In the genomic region with DNA sequence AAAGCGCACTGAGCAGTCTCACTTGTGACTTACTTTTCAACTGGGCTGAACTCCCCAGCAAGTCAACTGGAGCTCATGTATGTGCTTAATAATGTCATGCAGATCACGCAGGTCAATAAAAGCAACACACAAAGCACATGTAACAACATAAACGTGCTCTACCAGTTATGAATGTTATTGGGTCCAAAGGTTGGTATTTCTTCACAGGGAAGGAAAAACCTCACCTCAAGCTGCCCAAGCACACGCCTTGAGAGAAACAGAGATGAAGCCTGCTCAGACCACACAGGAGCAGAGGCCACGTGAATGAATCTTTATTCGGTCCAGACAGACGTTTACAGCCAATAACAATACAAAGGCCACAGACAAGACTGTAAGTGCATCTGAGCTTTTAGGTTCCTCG, we compare ENCODE assay signal across 8 mouse cellular contexts. TPM values are rescaled to one million over a fixed set of nuclear protein-coding genes. Genes with fewer than 3 reads are reported as not detected.
DNase-seq lines count a peak whose midpoint lies in the region; ATAC-seq and TF ChIP-seq lines count a peak whose summit lies in the region.
"Not testable (repeated sequence)": the region's sequence is repeated elsewhere in the genome, so short reads cannot be mapped to it uniquely, and the experiment has no call there.

No protein-coding gene starts in this region.

- not testable (repeated sequence) for H3K4me1 ChIP-seq in heart, embryonic 10.5 days; heart, embryonic 15.5 days (replicated peaks); heart, postnatal 0 days (ENCODE audit: control insufficient read depth, insufficient read depth); intestine, embryonic 16.5 days (ENCODE audit: control insufficient read depth, insufficient read depth, low read length); stomach, postnatal 0 days (replicated peaks; ENCODE audit: control insufficient read depth, insufficient read depth)
- peaks cover 22% of the 10 kb centered on the region for H3K4me1 ChIP-seq in liver, embryonic 12.5 days

- 90% methylated on average over 8 of the region's 8 CpGs for WGBS in heart, embryonic 10.5 days
- 89% methylated on average over 8 of the region's 8 CpGs for WGBS in heart, embryonic 15.5 days
- 79% methylated on average over 8 of the region's 8 CpGs for WGBS in heart, postnatal 0 days
- WGBS in intestine, embryonic 16.5 days, result 74% methylated on average over 8 of the region's 8 CpGs
- 38% methylated on average over 8 of the region's 8 CpGs for WGBS in large intestine, adult 2 months
- 90% methylated on average over 8 of the region's 8 CpGs for WGBS in liver, embryonic 12.5 days (ENCODE audit: insufficient replicate concordance)
- WGBS in stomach, postnatal 0 days, result 85% methylated on average over 8 of the region's 8 CpGs

- not testable (repeated sequence) for H3K9me3 ChIP-seq in heart, embryonic 10.5 days; heart, embryonic 15.5 days (replicated peaks); heart, postnatal 0 days (replicated peaks; ENCODE audit: control insufficient read depth, low read length); intestine, embryonic 16.5 days (ENCODE audit: control insufficient read depth, low read length); stomach, postnatal 0 days (ENCODE audit: control insufficient read depth, low read length)
- peaks cover 11% of the 10 kb centered on the region; the same call in 1 of the 2 replicates for H3K9me3 ChIP-seq in liver, embryonic 12.5 days (replicated peaks)

- H3K36me3 ChIP-seq in heart, embryonic 10.5 days, result peaks cover 59% of the 10 kb centered on the region
- H3K36me3 ChIP-seq in heart, embryonic 15.5 days, result peaks cover 44% of the 10 kb centered on the region
- peaks cover 53% of the 10 kb centered on the region for H3K36me3 ChIP-seq in heart, postnatal 0 days (replicated peaks; ENCODE audit: control insufficient read depth, insufficient read depth, low read length)
- H3K36me3 ChIP-seq in intestine, embryonic 16.5 days (ENCODE audit: control insufficient read depth, insufficient read depth, low read length), result peaks cover 28% of the 10 kb centered on the region
- H3K36me3 ChIP-seq in liver, embryonic 12.5 days, result peaks cover 82% of the 10 kb centered on the region
- peaks cover 21% of the 10 kb centered on the region for H3K36me3 ChIP-seq in stomach, postnatal 0 days (ENCODE audit: control insufficient read depth, insufficient read depth, low read length)

- DNase-seq in gastrocnemius, adult 2 months; heart, postnatal 0 days (ENCODE audit: low spot score); stomach, postnatal 0 days (ENCODE audit: low spot score): not testable (repeated sequence)
- peak; percentile 55 for DNase-seq in heart, embryonic 10.5 days (ENCODE audit: low spot score)
- DNase-seq in large intestine, adult 2 months (ENCODE audit: low read depth, low spot score), result peak; percentile 57

- H3K4me3 ChIP-seq in gastrocnemius, adult 2 months; heart, embryonic 10.5 days; heart, embryonic 15.5 days; heart, postnatal 0 days (ENCODE audit: low read depth, low read length); intestine, embryonic 16.5 days (ENCODE audit: low read length); liver, embryonic 12.5 days; stomach, postnatal 0 days (ENCODE audit: low read depth, low read length): not testable (repeated sequence)

- H3K4me2 ChIP-seq in heart, embryonic 15.5 days; heart, postnatal 0 days (ENCODE audit: low read depth, low read length); intestine, embryonic 16.5 days (ENCODE audit: low read depth, low read length); liver, embryonic 12.5 days; stomach, postnatal 0 days (replicated peaks; ENCODE audit: low read depth): not testable (repeated sequence)

- TF ChIP-seq EP300 in heart, postnatal 0 days (IDR thresholded peaks at IDR 0.05; ENCODE audit: low read depth); stomach, postnatal 0 days (optimal IDR thresholded peaks at IDR 0.05): not testable (repeated sequence)

- H3K9ac ChIP-seq in heart, embryonic 15.5 days; heart, postnatal 0 days (replicated peaks; ENCODE audit: low read depth, low read length); intestine, embryonic 16.5 days (ENCODE audit: low read depth, low read length); liver, embryonic 12.5 days; stomach, postnatal 0 days (ENCODE audit: low read length): not testable (repeated sequence)

- peak overlapping the region; percentile 91 for H3K27ac ChIP-seq in gastrocnemius, adult 2 months
- not testable (repeated sequence) for H3K27ac ChIP-seq in heart, embryonic 10.5 days; intestine, embryonic 16.5 days (ENCODE audit: low read length); stomach, postnatal 0 days (replicated peaks)
- H3K27ac ChIP-seq in heart, embryonic 15.5 days, result peak overlapping the region; percentile 69
- H3K27ac ChIP-seq in heart, postnatal 0 days (ENCODE audit: low read depth), result peak overlapping the region; percentile 87
- H3K27ac ChIP-seq in liver, embryonic 12.5 days, result 0 out of 2 replicates have a peak overlapping the region, but pooled peaks have one; percentile 28

- not testable (repeated sequence) for H3K27me3 ChIP-seq in heart, embryonic 10.5 days (ENCODE audit: insufficient read depth, poor library complexity, severe bottlenecking); heart, embryonic 15.5 days; heart, postnatal 0 days (ENCODE audit: control insufficient read depth, insufficient read depth, low read length); intestine, embryonic 16.5 days (replicated peaks; ENCODE audit: control insufficient read depth, insufficient read depth, low read length); liver, embryonic 12.5 days (replicated peaks); stomach, postnatal 0 days (ENCODE audit: control insufficient read depth, insufficient read depth, low read length)

- not testable (repeated sequence) for ATAC-seq in heart, embryonic 15.5 days (replicated peaks; ENCODE audit: insufficient number of reproducible peaks, insufficient read depth, low FRiP score, low read depth); heart, postnatal 0 days (ENCODE audit: insufficient read depth, low read depth); liver, embryonic 12.5 days
- peak; percentile 92 for ATAC-seq in intestine, embryonic 16.5 days
- ATAC-seq in stomach, postnatal 0 days (ENCODE audit: low FRiP score, low TSS enrichment), result peak; percentile 86

- intact Hi-C loops in gastrocnemius, adult 2 months (cut with DNase I), result loop anchor here (5.0 kb wide), 1 partner anchor 91 kb away; the partner anchor contains the start of gene Dennd4c

- TF ChIP-seq CTCF in gastrocnemius, adult 2 months (IDR thresholded peaks at IDR 0.05); heart, postnatal 0 days (IDR thresholded peaks at IDR 0.05; ENCODE audit: low read depth); stomach, postnatal 0 days (IDR thresholded peaks at IDR 0.05; ENCODE audit: low read depth): not testable (repeated sequence)

RNA-seq across cellular contexts. Expression of gene Plin2, which starts 13.4 kb away (rescaled TPM):
- 10 to 100 TPM; 32.4 to 60.2 TPM for total RNA-seq in gastrocnemius, adult 2 months (2021)
- polyA plus RNA-seq in heart, embryonic 10.5 days (2016; fragmentation: Nextera tagmentation; extraction: Ambion mirVana), result 74.0 and 90.7 TPM in 2 replicates
- 62.8 and 71.7 TPM in 2 replicates for polyA plus RNA-seq in heart, embryonic 15.5 days (2015; fragmentation: Nextera tagmentation; extraction: Ambion mirVana)
- total RNA-seq in heart, postnatal 0 days (2014; rRNA removed; ENCODE audit: low replicate concordance), result 82.6 and 92.3 TPM in 2 replicates
- 63.9 and 76.3 TPM in 2 replicates for polyA plus RNA-seq in heart, postnatal 0 days (2015; fragmentation: Nextera tagmentation; extraction: Ambion mirVana)
- polyA plus RNA-seq in intestine, embryonic 16.5 days (2015; fragmentation: Nextera tagmentation; extraction: Ambion mirVana), result 248 and 316 TPM in 2 replicates
- 74.8 and 99.5 TPM in 2 replicates for polyA plus RNA-seq in large intestine, adult 2 months (2012; rRNA removed)
- polyA plus RNA-seq in liver, embryonic 12.5 days (2016; fragmentation: Nextera tagmentation; extraction: Ambion mirVana), result 129 and 134 TPM in 2 replicates
- polyA plus RNA-seq in stomach, postnatal 0 days (2015; fragmentation: Nextera tagmentation; extraction: Ambion mirVana), result 50.7 and 57.8 TPM in 2 replicates

RNA-seq across cellular contexts. Expression of gene Haus6, which starts 44.6 kb away (rescaled TPM):
- total RNA-seq in gastrocnemius, adult 2 months (2021), result 1 to 10 TPM; 5.0 to 5.3 TPM
- polyA plus RNA-seq in heart, embryonic 10.5 days (2016; fragmentation: Nextera tagmentation; extraction: Ambion mirVana), result 17.3 and 21.2 TPM in 2 replicates
- polyA plus RNA-seq in heart, embryonic 15.5 days (2015; fragmentation: Nextera tagmentation; extraction: Ambion mirVana), result 7.6 and 9.2 TPM in 2 replicates
- total RNA-seq in heart, postnatal 0 days (2014; rRNA removed; ENCODE audit: low replicate concordance), result 2.9 and 6.5 TPM in 2 replicates
- 3.8 and 4.5 TPM in 2 replicates for polyA plus RNA-seq in heart, postnatal 0 days (2015; fragmentation: Nextera tagmentation; extraction: Ambion mirVana)
- 9.2 and 10.1 TPM in 2 replicates for polyA plus RNA-seq in intestine, embryonic 16.5 days (2015; fragmentation: Nextera tagmentation; extraction: Ambion mirVana)
- polyA plus RNA-seq in large intestine, adult 2 months (2012; rRNA removed), result 2.6 and 2.8 TPM in 2 replicates
- 20.4 and 21.2 TPM in 2 replicates for polyA plus RNA-seq in liver, embryonic 12.5 days (2016; fragmentation: Nextera tagmentation; extraction: Ambion mirVana)
- polyA plus RNA-seq in stomach, postnatal 0 days (2015; fragmentation: Nextera tagmentation; extraction: Ambion mirVana), result 3.4 and 4.4 TPM in 2 replicates
